Mouse (Mus musculus): ENCODE results near the gene Zfp536. TPM values are rescaled to one million over a fixed set of nuclear protein-coding genes. Genes with fewer than 3 reads are reported as not detected.

Zfp536 gene
- total and polyA plus RNA-seq, 3 experiments = not detected

DNA sequence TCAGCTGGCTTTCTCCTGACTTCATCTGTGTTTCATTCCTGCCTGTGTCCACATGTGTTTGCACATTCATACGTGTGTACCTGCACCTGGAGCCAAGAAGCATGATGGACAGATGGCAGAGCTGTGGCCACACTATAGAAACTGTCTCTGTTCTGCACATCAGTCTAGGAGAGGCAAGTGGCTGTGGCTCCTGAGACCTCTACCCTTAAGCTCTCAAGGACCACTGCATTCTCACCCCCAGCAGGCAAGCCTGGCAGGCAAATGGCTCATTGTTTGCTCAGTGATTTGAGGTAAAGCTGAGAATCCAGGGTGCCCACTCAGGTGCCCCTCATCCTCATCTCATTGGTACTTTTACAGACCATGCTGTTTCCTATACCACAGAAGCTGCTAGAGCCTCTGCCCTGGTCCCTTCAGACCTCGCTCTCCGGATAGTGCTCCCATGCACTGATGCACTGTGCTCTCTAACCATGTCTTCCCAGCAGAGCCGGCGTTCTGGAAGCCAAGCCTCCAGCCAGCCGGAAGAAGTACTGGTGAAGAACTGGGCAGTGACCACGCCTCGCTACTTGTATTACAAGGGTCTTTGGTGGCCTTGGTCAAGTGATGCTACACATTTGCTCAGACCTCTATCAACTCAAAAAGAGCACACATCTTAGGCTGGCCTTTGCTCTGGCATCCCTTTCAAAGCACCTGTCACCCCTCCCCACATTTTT is 45.3 kb upstream of the Zfp536 start:
- in situ Hi-C loops (cut with MboI; ENCODE audit: low pct_ligation_motif_present, low pct_unique_long_range_greater_than_20kb, low sequenced_read_pairs) = no loop called here
- Histone ChIP-seq H3K79me2 (replicated peaks; ENCODE audit: control insufficient read depth, extremely low read depth, insufficient read depth, poor library complexity, severe bottlenecking) (no peaks in the 10 kb centered on the region), H3K36me3 (replicated peaks in 1 of 2; ENCODE audit: control insufficient read depth in 1 of 2, insufficient read depth in 1 of 2, low read length in 1 of 2) (no peaks in the 10 kb centered on the region), H3K9me3 (replicated peaks; ENCODE audit: low read length) (peaks cover 68% of the 10 kb centered on the region), H3K27ac (ENCODE audit: insufficient read depth, low read depth) (no peak overlapping the region), H3K4me3 (replicated peaks in 1 of 3; ENCODE audit: low read depth in 2 of 3, low read length in 2 of 3, poor library complexity in 1 of 3) (no peak overlapping the region), H3K27me3 (replicated peaks) (no peaks in the 10 kb centered on the region), H3K9ac (ENCODE audit: insufficient read depth, low read depth) (no peak overlapping the region), H3K4me2 (ENCODE audit: insufficient read depth, low read depth, poor library complexity, severe bottlenecking) (no peak overlapping the region), H3K4me1 (ENCODE audit: control insufficient read depth in 1 of 2, insufficient read depth in 2 of 2) (no peaks in the 10 kb centered on the region)
- no peak for DNase-seq (ENCODE audit: extremely low read depth)
- dilution Hi-C loops (cut with MboI; ENCODE audit: extremely low pct_ligation_motif_present, extremely low pct_unique_long_range_greater_than_20kb, low sequenced_read_pairs) = no loop called here
- TF ChIP-seq RAD21 (IDR thresholded peaks at IDR 0.05; ENCODE audit: low read depth, low read length) (no peak), CHD2 (IDR thresholded peaks at IDR 0.05; ENCODE audit: low read length) (no peak)

DNA sequence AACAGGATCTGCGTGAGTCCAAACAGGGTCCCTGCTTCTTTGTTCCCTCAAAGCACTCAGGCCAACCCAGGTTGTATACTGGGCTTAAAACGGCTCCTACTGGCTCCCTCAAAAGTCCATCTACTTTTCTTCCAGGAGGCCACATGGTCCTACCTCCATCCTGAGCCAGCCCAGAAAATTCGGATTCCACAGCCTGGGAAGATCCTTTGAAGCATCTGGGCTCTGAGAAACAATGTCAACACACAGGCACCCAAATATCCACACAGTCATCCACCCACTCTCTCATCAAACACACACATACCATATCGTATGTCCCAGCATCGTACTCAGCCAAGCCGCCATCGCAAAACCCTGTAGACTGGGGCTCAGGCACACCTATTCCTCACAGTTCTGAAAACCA is 43.5 kb upstream of the Zfp536 start:
- TF ChIP-seq SIN3A (IDR thresholded peaks at IDR 0.05; ENCODE audit: low read length) = no peak
- Histone ChIP-seq H3K4me2 (ENCODE audit: insufficient read depth, low read depth, poor library complexity, severe bottlenecking) (no peak overlapping the region), H3K9me3 (replicated peaks; ENCODE audit: low read length) (peaks cover 70% of the 10 kb centered on the region), H3K27ac (ENCODE audit: insufficient read depth, low read depth) (no peak overlapping the region), H3K4me3 (replicated peaks in 1 of 3; ENCODE audit: low read depth in 2 of 3, low read length in 2 of 3, poor library complexity in 1 of 3) (no peak overlapping the region), H3K36me3 (replicated peaks in 1 of 2; ENCODE audit: control insufficient read depth in 1 of 2, insufficient read depth in 1 of 2, low read length in 1 of 2) (no peaks in the 10 kb centered on the region), H3K79me2 (replicated peaks; ENCODE audit: control insufficient read depth, extremely low read depth, insufficient read depth, poor library complexity, severe bottlenecking) (no peaks in the 10 kb centered on the region), H3K27me3 (replicated peaks) (no peaks in the 10 kb centered on the region), H3K4me1 (ENCODE audit: control insufficient read depth in 1 of 2, insufficient read depth in 2 of 2) (no peaks in the 10 kb centered on the region), H3K9ac (ENCODE audit: insufficient read depth, low read depth) (no peak overlapping the region)
- no peak for DNase-seq (ENCODE audit: extremely low read depth)
- in situ Hi-C loops (cut with MboI; ENCODE audit: low pct_ligation_motif_present, low pct_unique_long_range_greater_than_20kb, low sequenced_read_pairs) (no loop called here), dilution Hi-C loops (cut with MboI; ENCODE audit: extremely low pct_ligation_motif_present, extremely low pct_unique_long_range_greater_than_20kb, low sequenced_read_pairs) (no loop called here)

DNA sequence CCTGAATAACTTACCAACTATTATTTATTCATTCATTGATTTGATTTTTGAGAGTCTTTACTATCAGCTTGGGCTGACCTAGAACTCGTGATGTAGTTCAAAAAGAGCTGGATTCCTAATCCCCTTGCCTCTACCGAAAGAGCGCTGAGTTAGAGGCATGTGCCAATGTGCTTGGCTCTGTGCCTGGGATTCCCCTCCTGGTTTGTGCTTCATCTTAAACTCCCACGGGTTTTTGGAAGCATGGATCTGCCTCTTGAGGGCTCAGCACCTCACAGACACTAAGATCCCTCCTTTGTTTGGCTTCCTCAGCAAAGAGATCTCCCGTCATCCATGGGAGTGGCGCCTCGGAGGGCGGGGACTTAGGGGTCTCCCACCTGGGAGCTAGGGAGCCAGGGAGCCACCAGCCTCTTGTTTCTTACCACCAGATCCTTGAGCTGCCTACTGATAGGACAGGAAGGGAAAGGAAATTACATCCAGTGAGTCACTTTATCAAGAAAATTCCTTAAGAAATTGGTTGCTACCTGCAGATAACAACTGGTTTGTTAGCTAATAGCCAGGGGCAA is 41.5 kb upstream of the Zfp536 start:
- dilution Hi-C loops (cut with MboI; ENCODE audit: extremely low pct_ligation_motif_present, extremely low pct_unique_long_range_greater_than_20kb, low sequenced_read_pairs) = no loop called here
- Histone ChIP-seq H3K9ac (ENCODE audit: insufficient read depth, low read depth) (no peak overlapping the region), H3K9me3 (replicated peaks; ENCODE audit: low read length) (peaks cover 77% of the 10 kb centered on the region), H3K27ac (ENCODE audit: insufficient read depth, low read depth) (no peak overlapping the region), H3K79me2 (replicated peaks; ENCODE audit: control insufficient read depth, extremely low read depth, insufficient read depth, poor library complexity, severe bottlenecking) (no peaks in the 10 kb centered on the region), H3K27me3 (replicated peaks) (no peaks in the 10 kb centered on the region), H3K36me3 (replicated peaks in 1 of 2; ENCODE audit: control insufficient read depth in 1 of 2, insufficient read depth in 1 of 2, low read length in 1 of 2) (no peaks in the 10 kb centered on the region), H3K4me2 (ENCODE audit: insufficient read depth, low read depth, poor library complexity, severe bottlenecking) (no peak overlapping the region), H3K4me1 (ENCODE audit: control insufficient read depth in 1 of 2, insufficient read depth in 2 of 2) (no peaks in the 10 kb centered on the region), H3K4me3 (replicated peaks in 1 of 3; ENCODE audit: low read depth in 2 of 3, low read length in 2 of 3, poor library complexity in 1 of 3) (no peak overlapping the region)
- in situ Hi-C loops (cut with MboI; ENCODE audit: low pct_ligation_motif_present, low pct_unique_long_range_greater_than_20kb, low sequenced_read_pairs) = no loop called here
- no peak for DNase-seq (ENCODE audit: extremely low read depth)
- no peak for TF ChIP-seq KAT2A (IDR thresholded peaks at IDR 0.05; ENCODE audit: insufficient replicate concordance, low read length)
- TF ChIP-seq TCF12 (IDR thresholded peaks at IDR 0.05; ENCODE audit: low read depth, low read length) = no peak
- no peak for TF ChIP-seq MYC (IDR thresholded peaks at IDR 0.05; ENCODE audit: low read depth, low read length)
- no peak for TF ChIP-seq PAX5 (IDR thresholded peaks at IDR 0.05; ENCODE audit: low read length)
- no peak for TF ChIP-seq RCOR1 (conservative IDR thresholded peaks at IDR 0.05; ENCODE audit: low read depth, low read length)

Measured in CH12.LX (cell line).